Mouse (Mus musculus) liver, adult 2 months (tissue): ENCODE data around the gene Hcar2.

Experiments used
- CTCF ChIP-seq: fragments of 200-500 bp; IDR thresholded peaks from 2 replicates; pipeline ENCODE4 v1.5.1; 2011; ENCODE audit warnings: low read depth, low read length, control low read depth
- POLR2A ChIP-seq: fragments of 200-500 bp; IDR thresholded peaks from 2 replicates; pipeline ENCODE4 v1.6.1; 2011; ENCODE audit warnings: low read length, control low read depth; ENCODE audit not compliant: insufficient read depth; ENCODE audit errors: extremely low read depth

GRCm38 (mm10) chr5:123834836-123835235 lies 30.5 kb downstream of the Hcar2 start:
- TF ChIP-seq CTCF (no peak), POLR2A (no peak)
